Mouse (Mus musculus) retina, postnatal 1 day (tissue): ENCODE results near the gene Qrich2.
"Not testable (repeated sequence)": the region's sequence is repeated elsewhere in the genome, so short reads cannot be mapped to it uniquely, and the experiment has no call there.

ENCODE experiments used
- DNase-seq: peaks from one replicate; pipeline ENCODE4 v3.0.0-alpha.2; 2012

Qrich2 gene

DNA sequence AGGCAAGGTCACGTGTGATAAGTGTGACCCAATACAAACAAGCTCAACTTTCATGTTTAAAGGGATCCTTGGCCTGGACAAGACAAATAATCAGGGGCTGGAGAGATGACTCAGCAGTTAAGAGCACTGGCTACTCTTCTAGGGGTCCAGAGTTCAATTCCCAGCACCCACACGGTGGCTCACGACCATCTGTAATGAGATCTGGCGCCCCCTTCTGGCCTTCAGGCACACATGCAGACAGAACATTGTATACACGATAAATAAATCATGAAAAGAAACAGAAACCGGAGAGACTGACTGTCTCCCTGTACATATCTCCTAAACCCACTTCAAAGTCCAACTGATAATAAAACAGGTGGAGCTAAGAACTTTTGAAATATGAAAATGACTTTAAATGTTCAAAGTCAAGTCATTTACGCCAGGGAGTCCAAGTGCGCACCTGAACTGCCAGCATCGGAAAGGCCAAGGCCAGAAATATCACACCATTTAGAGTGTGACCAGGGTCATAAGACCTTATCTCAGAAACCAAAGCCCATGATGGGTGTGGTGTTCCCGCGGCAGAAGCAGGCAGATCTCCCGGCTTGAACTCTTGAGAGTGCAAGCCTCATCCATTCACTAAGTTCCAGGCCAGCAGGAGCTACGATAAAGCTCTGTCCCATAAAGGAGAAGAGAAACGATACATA, 22.8 kb upstream of the Qrich2 start:
- DNase-seq = peak; percentile 40

DNA sequence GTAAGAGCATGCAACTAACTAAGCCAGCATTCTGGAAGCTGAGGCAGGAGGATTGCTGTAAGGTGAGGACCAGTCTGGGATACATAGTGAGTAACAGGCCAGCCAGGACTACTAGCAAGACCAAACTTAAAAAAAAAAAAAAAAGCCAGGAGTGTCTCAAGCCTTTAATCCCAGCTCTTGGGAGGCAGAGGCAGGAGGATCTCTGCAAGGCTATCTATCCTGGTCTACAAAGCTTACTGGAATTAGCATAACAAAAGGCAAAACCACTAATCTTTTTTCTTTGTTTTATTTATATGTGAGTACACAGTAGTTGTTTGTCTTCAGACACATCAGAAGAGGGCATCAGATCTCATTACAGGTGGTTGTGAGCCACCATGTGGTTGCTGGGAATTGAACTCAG, 22.2 kb upstream of the Qrich2 start:
- no peak for DNase-seq

DNA sequence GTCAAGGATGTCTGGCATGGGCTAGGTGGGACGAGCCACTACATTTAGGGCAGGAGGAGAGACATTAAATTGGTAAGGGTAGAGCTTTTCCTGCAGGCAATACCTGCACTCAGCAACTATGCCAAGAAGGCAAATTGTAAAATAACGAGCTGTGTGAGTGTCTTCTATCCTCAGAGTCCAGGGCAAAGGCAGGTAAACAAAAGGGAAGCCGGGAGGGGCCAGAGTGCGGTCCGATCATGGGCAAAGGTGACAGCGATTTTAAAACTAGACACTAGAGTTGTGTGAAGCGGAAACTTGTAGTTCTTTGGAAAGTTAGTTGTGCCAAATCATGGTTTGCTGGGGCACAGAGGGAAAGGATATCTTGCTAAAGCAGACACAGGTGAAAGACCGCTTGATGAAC, 18.2 kb upstream of the Qrich2 start:
- DNase-seq = no peak

DNA sequence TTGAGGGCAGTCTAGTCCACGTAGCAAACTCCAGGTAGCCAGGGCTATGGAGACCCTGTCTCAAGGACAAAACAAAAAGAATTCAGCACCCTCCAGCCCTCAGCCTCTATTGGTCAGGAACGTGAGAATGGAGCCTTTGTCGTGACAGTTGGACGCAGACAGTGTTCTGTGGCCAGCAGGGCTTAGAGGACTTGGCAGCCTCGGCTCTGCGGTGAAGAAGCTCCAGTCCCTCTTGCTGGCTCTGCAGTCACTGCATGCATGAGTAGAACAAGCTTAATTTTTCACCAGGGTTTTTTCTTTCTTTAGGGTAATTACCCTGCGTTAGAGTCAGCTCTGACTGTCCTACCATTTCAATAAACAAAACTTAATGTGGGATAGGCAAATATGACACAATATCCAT, 15.7 kb upstream of the Qrich2 start:
- no peak for DNase-seq

DNA sequence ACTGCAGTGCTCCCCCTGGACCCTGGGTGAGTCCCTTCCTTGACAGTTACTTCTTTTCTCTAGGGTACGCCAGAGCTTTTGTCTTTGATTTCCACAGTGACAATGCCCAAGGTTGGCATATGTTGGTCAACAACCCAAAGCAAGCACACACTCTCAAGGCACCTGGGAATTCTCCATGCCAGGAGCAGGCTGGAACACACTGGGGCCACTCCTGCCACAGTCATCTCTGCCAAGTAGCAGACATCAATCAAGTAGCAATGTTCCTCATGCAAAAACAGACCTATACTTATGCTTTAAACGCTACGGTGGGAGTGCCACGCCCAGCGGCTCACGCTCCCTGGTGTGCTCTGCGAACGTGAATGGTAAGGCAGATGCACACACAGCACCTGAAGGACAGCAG, 14.9 kb upstream of the Qrich2 start:
- DNase-seq = no peak

DNA sequence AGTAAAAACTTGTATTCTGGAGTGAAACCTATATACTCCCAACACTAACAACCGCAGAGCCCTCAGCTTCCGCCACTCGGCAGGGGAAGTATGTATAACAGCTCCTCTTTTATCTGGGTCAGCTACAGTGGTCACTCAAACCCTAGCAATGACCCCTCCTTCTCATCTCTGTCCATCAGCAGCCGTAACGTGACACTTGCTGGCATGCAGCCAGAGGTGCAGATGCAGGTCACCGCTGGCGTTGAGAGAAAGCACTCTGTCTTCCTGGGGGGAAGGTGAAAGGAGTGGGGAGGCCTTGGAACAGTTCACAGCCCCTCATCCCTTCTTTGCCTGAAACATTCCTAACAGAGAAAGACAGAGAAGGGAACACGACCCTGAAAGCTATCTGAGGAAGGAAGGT, 13.8 kb upstream of the Qrich2 start:
- peak; percentile 79 for DNase-seq

DNA sequence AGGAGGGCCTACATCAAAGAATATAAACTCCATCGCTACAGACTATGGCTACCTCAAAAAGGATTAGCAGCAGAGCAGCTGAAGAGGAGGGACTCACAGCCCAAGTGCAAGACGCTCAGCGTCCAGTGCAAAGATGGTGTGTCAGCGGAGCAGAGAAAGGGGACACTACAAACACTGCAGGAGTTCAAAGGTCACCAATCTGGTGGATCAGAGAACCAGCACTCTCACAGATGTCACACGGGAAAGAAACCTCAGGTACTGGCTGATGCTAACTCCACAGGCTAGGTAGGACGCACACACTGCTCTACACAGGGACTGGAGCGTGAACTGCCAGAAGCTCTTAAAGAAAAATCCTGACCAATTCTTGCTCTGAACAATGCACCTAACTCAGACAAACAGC, 12.9 kb upstream of the Qrich2 start:
- no peak for DNase-seq

DNA sequence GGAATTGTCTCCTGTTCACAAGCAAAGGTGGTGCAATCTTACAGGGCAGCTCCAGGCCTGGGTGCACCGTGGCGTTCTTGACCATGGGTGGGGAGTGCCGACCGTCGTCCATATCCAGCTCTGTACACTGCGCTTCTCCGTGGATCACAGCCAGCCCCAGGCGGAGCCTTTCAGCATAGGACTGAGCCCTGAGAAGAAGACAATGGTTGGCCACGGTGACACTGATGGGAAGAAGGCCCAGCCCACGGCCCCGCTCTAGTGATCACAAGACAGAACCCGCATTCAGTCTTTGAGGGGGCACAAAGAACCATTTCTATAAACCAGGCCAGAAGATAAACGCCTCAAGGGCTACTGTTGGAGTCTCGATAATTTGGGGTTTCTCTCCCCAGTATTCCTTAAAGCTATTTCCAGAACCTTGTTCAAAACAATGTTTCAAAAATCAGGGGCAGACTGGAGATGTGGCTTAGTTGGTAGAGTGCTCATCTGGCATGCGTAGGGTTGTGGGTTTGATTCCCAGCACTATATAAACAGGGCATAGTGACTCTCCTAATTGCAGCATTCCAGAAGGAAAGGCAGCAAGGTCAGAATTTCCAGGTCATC, 11.2 kb upstream of the Qrich2 start:
- DNase-seq = no peak

DNA sequence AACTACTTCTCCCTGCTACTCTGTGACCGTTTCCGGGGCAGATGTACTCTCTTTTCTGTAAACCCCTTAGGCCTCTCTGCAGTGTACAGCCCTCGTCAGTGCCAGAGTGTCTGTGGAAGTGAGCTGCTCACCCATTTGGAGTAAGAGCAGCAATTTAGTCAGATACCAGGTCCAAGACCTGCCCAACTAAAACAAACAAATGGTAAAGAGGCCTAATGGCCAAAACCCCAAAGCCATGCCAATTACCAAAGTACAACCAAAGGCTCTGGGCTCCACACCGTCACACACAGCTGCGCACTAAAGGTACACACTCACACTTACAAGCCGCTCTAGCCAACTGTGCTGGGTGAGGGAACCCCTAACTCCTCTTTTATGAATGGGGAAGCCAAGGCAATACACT, 10.7 kb upstream of the Qrich2 start:
- no peak for DNase-seq

DNA sequence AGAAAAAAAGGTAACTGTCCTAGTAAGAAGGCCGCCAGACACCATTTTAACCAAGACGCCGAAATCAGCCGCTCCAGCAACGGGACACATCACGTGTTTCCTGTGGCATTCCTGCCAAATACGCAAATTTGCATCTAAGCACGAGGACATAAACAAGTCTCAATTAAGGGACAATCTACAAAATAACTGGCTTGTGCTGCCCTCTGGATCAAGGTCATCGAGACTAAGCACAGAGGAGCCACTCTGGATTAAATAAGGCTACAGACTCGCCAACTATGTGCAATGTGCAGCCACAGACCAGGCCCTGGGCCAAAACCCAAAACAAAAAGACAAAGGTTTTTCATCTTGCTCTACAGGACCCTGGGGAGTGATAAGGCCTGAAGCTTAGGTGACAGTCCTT, 10.0 kb upstream of the Qrich2 start:
- no peak for DNase-seq

DNA sequence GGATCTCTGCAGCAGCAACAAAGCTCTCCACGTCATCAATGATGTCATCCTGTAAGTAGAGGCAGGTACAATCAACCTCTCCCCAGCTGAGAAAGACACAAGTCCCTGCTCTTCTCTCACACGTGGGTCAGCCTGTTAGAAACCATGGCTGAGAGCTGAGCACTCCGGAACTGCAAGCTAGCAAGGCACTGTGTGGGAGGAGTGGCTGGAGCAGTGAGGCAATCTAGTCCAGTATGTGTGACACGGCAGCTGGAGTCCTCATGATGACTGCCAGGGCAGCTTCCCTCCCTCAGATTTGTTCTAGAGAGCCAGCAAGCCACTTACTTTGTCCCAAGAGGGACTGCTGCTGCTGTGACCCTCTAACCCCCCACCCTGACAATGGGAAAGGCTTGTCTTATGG, 6.2 kb upstream of the Qrich2 start:
- DNase-seq = no peak

DNA sequence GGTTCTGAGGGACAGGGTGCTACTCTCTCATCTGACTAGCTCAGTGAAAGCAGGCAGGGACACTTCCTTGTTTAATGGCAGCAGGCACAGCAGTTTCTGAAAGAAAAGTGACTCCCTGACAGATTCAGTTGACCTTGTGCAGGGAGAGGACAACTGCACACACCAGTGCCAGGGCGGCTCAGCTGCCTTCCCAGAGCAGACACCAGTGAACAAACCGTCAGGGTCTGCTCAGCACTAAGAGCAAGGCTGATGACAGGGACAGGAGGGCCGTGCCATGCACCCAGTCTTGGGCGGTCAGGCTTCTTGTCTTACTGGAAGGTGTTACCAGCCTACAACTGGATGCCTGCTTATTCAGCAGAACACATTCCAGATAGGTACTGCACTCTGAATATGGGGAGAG, 4.9 kb upstream of the Qrich2 start:
- DNase-seq = no peak

DNA sequence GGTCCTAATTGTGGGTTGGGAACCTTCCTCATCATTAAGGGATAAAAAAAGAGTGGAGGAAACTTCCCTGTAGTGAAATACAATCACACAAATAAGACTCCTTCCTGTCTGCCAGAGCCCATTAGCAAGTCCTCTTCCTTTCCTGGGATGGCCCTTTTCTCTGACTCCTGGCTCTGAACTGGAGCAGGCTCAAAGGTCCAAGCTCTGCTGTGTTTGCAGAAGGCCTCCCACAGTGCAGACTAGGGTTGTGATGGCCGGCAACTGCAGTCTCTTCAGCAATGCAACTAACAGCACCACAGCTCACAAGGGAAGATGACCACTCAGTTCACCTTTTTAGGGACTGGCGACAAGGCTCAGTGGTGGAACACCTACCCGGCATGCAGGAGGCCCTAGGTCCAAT, 4.2 kb upstream of the Qrich2 start:
- no peak for DNase-seq

DNA sequence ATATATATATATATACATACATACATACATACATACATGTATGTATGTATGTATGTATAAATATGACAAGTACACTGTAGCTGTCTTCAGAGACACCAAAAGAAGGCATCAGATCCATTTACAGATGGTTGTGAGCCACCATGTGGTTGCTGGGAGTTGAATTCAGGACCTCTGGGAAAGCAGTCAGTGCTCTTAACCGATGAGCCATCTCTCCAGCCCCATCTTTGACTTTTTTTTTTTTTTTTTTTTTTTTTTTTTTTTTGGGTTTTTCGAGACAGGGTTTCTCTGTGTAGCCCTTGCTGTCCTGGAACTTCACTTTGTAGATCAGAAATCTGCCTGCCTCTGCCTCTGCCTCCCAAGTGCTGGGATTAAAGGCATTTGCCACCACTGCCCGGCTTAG, 2.3 kb upstream of the Qrich2 start:
- not testable (repeated sequence) for DNase-seq

DNA sequence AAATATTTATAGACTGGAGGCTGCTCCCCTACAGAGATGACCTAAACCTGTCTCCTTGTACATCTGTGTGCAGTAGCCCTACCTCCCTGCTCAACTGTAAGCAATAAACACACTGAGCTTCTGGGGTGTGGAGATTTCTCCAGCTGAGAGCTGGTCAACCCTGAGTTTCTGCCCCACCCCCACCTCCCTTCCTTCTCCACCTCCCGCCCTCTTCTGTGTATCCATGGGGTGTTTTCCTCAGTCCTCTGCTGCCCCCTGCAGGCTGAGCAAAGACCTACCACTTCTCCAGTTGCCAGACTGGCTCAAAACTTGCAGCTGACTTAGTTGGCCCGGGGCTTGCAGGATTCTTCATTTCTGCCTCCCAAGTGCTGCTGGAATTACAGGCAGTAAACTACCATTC, 2.2 kb downstream of the Qrich2 start:
- DNase-seq = peak; percentile 91

DNA sequence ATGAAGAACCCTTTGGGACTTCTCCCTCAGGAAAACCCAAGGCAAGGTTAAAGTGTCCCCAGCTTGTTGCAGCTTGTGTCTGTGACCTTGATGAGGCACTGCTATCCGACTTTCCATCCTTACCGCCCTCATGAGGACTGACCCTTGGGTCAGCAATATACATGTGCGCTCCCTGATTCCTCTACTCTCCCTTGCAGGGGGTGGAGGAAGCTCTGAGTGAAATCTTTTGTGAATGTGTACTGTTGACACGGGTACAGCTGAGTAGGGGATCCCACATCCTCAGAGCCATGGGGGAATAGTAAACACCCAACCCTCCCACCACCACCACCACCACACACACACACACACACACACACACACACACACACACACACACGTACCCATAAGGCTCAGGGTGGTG, 2.7 kb downstream of the Qrich2 start:
- no peak for DNase-seq

DNA sequence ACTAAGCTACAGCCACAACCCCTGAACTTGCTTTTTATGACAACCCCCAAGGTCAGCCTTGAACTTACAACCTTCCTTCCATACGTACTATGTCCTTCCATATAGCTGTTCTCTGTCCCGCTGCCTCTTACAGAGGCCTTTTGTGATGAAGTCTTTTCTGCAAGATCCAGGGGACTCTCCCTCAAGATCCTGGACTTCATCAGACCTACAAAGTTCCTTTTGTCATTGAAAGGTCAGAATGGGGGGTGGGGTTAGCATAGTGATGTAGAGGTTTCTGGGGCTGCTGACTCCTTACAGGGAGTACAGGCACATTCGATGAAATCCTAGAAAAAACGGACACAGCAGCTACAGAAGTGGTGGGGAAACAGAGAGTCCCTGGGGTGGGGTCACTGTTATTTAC, 6.3 kb downstream of the Qrich2 start:
- no peak for DNase-seq

DNA sequence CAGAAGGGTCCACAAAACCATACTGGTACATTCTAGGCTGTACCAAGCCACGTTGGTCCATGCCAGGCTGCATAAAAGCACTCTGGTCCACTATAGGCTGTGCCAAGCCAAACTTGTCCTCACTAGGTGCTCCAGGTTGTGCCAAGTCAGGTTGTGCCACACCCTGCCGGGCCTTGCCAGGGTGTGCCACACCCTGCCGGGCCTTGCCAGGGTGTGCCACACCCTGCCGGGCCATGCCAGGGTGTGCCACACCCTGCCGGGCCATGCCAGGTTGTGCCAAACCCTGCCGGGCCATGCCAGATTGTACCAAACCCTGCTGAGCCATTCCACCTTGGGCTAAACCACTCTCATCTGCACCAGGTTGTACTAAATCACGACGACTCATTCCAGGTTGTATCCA, 9.8 kb downstream of the Qrich2 start:
- DNase-seq = no peak

DNA sequence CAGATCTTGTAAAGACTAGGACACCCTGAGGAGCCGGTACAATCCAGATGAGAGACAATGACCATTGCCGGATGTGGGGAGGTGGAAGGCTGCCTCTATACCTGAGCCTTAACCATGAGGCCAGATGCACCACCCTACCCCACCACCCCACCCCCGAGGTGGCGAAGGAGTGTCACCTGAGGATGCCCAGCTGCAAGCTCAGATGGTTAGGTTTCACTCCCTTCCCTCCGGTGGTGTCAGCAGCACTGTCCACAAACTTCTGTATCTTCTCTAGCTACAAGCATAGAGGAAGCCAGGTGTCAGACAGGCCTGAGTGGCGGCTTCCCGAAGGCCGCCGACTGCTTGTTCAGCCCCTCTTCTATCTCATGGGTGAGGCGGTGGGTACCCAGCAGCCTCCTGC, 12.2 kb downstream of the Qrich2 start:
- DNase-seq = no peak

DNA sequence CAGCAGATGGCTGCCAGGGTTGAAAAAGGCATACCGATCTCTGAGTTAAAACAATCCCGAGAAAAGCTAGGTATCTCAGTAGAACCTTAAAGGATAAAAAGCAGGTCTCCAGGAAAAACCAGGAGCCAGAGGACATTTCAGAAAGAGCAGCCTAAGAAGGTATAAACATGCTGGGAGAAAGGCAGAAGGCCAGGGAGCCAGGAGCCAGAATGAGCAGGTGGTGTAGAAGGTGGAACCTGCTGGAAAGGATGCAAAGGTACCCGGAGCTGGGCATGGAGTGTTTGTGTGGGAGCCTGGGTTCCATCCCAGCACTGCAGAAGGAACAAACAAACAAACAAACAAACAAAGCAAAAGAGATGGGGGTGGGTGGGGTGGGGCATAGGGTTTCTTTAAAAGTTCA, 16.7 kb downstream of the Qrich2 start:
- no peak for DNase-seq

DNA sequence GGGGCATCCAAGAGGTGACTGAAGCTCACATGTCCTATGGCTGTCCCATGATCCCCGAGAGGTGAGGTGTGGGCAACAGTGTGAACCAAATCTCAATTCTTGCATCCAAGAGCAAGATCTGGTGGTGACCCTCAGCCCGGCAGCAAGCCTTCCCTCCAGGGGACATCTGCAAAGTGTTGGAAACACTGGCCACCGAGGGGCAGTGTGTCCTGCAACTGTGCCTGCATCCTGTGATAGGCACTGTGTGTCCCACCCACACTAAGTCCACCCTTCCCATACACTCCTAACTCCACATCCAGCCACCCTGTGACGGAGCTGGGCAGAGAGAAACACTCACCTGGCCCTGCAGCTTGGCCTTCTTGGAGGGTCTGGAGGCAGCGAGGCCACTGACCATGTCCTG, 18.2 kb downstream of the Qrich2 start:
- no peak for DNase-seq

DNA sequence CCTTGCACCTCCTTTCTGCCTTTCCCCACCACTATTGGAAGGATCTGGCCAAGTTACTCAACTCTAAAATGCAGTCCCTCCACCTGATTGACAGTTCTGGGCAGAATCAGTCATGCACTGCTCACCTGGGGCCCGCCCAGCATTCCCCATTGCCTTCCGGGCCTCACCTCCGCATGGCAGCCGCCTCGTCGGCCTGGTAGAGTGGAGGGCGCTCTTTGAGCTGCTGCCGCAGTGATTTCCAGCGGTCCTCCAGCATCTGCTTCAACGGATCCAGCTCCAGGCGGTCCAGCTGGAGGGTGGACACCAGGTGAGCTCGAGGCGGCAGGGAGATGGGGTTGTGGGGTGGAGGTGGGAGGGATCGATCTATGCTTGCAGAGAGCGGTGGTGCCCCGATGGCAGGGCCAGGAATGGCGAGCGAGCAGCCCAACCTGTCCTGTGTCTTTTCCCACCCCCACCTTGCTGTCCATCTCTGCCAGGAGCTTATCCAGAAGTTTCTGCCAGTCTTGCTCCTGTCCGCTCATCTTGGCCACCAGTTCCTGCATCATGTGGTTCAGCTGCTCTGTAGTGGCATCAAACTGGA, 19.6 kb downstream of the Qrich2 start:
- no peak for DNase-seq

DNA sequence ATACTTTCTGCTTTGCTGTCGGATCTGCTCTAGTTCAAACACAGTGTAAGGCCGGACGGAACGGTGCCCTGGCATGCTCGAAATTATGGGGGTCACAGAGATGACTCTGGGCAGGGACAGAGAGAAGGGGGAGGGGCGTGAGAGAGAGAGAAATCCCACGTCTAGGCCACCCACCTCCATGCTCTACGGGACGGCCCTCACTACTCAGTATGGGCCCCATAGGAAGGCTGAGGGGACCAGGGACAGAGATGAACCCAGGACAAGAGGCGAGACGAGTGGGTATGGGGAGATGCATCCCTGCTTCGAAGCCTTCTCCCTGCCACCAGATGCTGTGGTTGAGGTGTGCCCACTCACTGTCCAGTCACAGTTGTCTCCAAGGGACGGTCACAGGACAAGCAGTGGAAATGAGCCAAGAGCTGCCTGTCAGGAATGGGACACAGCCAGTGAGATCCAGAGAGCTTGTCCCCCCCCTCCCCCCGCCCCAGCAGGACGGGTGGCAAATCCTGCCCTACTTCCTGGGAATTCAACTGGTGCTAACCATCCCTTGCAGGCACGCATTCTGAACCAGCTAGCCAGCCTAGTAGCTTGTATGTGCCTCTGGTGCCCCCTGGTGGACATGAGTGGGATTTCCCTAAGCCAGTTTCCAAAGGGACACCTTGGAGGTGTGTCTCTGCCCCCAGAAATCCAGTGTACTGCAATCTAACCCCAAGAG, 20.3 kb downstream of the Qrich2 start:
- peak; percentile 95 for DNase-seq

DNA sequence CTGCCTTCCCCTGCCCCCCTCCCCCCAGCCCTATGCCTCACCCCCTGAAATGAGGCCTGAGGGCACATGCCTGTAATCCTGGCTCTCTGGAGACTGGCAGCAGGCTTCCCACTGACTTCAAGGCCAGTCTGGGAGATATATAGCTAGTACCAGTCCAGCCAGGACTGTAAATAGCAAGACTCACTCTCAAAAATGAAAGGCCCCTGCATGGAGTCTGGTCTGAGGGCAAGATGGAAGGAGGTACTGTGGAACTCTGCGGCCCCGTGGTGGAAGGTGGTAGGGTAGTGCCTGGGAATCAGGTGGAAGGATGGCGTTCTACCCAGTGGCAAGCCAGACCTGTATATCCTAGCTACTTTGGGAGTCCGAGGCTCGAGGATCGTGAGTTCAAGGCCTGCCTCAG, 22.1 kb downstream of the Qrich2 start:
- DNase-seq = no peak
